Mouse (Mus musculus) c-Kit-positive CD71-negative TER-119-negative erythroid progenitor cells, embryonic 14.5 days (primary cell): ENCODE data around the gene Inha.

ENCODE experiments used
- DNase-seq: peaks from one replicate; pipeline ENCODE4 v3.0.0-alpha.2; 2013; ENCODE audit warnings: low read depth

The Inha gene

DNA sequence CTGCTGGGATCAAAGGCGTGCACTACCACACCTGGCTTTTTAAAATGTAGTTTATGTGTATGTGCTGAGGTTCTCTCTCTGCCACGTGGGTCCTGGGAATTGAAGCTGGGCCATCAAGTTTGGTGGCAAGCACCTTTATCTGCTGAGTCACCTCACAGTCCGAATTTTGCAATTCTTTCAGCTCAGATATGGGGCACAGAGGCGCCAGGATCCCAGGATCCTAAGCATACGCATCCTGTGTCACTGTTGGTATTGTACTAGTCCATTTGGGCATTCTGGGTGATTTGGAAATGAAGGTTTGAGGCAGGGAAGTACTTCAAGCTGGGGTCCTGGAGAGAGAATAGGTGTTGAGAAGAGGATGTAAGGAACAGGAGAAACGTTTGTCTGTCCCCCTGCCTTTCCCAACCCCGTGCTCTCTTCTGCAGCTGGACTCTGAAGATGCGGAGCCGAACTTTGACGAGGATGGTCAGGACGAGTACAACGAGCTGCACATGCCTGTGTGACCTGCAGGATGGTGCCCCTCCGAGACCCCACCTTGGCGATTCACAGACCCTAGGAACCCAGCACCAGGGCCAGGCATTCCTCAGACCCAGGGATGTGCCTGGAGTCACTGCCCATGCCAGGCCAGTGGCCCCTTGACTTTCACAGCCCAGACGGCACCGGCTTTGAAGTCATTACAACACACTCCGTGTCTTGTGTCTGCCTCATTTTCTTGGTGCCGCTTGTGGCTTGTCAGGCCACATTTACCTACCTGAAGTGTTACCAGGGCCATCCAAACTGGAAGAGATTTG lies 51.7 kb downstream of the Inha start:
- DNase-seq = no peak

DNA sequence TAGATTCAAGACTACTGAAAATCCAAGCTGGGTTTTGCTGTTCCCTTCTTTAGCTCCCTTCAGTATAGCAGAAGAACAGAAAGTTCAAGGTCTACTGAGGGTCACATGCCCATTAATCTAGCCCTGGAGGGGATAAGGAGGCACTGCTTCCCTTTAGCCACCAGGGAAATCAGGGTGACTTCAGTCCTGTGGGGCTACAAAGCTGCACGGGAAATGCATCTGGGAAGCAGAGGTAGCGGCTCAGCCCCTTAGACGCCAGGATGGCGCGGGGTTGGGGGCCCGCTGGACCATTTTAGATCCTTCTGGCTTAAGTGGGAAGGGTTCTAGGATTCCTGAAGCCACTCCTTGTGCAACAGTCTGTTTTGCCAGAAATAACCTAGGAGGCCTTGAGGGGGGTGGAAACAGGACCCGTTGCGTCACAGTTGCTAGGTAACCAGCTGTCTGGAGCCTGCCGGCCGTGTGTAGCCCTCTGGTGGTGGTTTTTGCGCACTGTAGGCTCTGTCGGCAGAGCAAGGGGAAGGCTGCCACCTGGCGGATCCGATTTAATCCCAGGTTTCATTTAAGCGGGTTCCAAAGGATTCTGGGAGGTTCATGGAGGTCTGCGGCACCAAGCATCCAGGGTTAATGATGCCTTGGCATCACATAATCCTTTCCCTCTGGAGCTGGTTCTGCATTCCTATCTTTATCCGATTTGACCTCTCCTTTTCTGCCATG lies 52.5 kb downstream of the Inha start:
- DNase-seq = peak; percentile 74
